Mouse (Mus musculus) testis, adult 2 months (tissue): ENCODE data around the gene Trpm7.

Source experiments
- CTCF ChIP-seq: fragments of 200-500 bp; IDR thresholded peaks from 2 replicates; pipeline ENCODE4 v1.5.1; 2012; ENCODE audit warnings: low read depth, mild to moderate bottlenecking, inconsistent platforms, low read length, moderate library complexity; ENCODE audit not compliant: control insufficient read depth, insufficient read depth, insufficient replicate concordance
- POLR2A ChIP-seq: fragments of 200-500 bp; IDR thresholded peaks from 2 replicates; pipeline ENCODE4 v1.6.1; 2012; ENCODE audit warnings: low read depth, mild to moderate bottlenecking, inconsistent platforms, low read length, moderate library complexity; ENCODE audit not compliant: control insufficient read depth

- TF ChIP-seq CTCF: no peak
- no peak for TF ChIP-seq POLR2A
These were observed 103.8 kb downstream of the Trpm7 start for GRCm38 (mm10) chr2:126772217-126772616.
